Mouse (Mus musculus): Measurements from ENCODE around the gene Rph3al. TPM values are rescaled to one million over a fixed set of nuclear protein-coding genes. Genes with fewer than 3 reads are reported as not detected.

Rph3al gene
- 0.66 and 1.1 TPM in 2 replicates for polyA plus RNA-seq (2014; fragmentation: Nextera tagmentation; extraction: Ambion mirVana)

GRCm38 (mm10) chr11:75938379-75938906 is at the start of gene Rph3al:
Rph3al (minus strand) TSS chr11:75938429.
- Histone ChIP-seq H3K9ac (ENCODE audit: low read length) (no peak within 1 kb of the TSS), H3K9me3 (ENCODE audit: control insufficient read depth, low read length) (no peaks in the 10 kb centered on the region), H3K27ac (ENCODE audit: low read depth, low read length) (no peak within 1 kb of the TSS), H3K4me2 (no peak within 1 kb of the TSS), H3K27me3 (ENCODE audit: control insufficient read depth, insufficient read depth, low read length) (no peaks in the 10 kb centered on the region), H3K36me3 (ENCODE audit: control insufficient read depth, insufficient read depth, low read length) (no peaks in the 10 kb centered on the region), H3K4me3 (ENCODE audit: low read depth, low read length) (no peak within 1 kb of the TSS), H3K4me1 (ENCODE audit: control insufficient read depth, insufficient read depth, low read length) (no peaks in the 10 kb centered on the region)
- DNase-seq (ENCODE audit: low spot score, missing footprints) (peak; percentile 45), ATAC-seq (ENCODE audit: low FRiP score) (no peak)
- 73% methylated on average over 6 of the region's 6 CpGs for WGBS

- ATAC-seq (ENCODE audit: low FRiP score) (no peak), DNase-seq (ENCODE audit: low spot score, missing footprints) (peak; percentile 12)
- no peak overlapping the region for H3K4me2 ChIP-seq
- H3K27ac ChIP-seq (ENCODE audit: low read depth, low read length): no peak overlapping the region
- no peaks in the 10 kb centered on the region for H3K4me1 ChIP-seq (ENCODE audit: control insufficient read depth, insufficient read depth, low read length)
- no peaks in the 10 kb centered on the region for H3K9me3 ChIP-seq (ENCODE audit: control insufficient read depth, low read length)
- H3K4me3 ChIP-seq (ENCODE audit: low read depth, low read length): no peak overlapping the region
- 73% methylated on average over 7 of the region's 7 CpGs for WGBS
- H3K27me3 ChIP-seq (ENCODE audit: control insufficient read depth, insufficient read depth, low read length): no peaks in the 10 kb centered on the region
- H3K36me3 ChIP-seq (ENCODE audit: control insufficient read depth, insufficient read depth, low read length): no peaks in the 10 kb centered on the region
- H3K9ac ChIP-seq (ENCODE audit: low read length): no peak overlapping the region
Measured at GRCm38 (mm10) chr11:75985948-75986347, 47.7 kb upstream of the Rph3al start.

- H3K9me3 ChIP-seq (ENCODE audit: control insufficient read depth, low read length): no peaks in the 10 kb centered on the region
- no peaks in the 10 kb centered on the region for H3K27me3 ChIP-seq (ENCODE audit: control insufficient read depth, insufficient read depth, low read length)
- H3K4me1 ChIP-seq (ENCODE audit: control insufficient read depth, insufficient read depth, low read length): no peaks in the 10 kb centered on the region
- ATAC-seq (ENCODE audit: low FRiP score): no peak
- H3K9ac ChIP-seq (ENCODE audit: low read length): no peak overlapping the region
- 90% methylated on average over 1 of the region's 1 CpGs for WGBS
- H3K27ac ChIP-seq (ENCODE audit: low read depth, low read length): no peak overlapping the region
- no peak overlapping the region for H3K4me3 ChIP-seq (ENCODE audit: low read depth, low read length)
- H3K4me2 ChIP-seq: no peak overlapping the region
- no peaks in the 10 kb centered on the region for H3K36me3 ChIP-seq (ENCODE audit: control insufficient read depth, insufficient read depth, low read length)
- DNase-seq (ENCODE audit: low spot score, missing footprints): peak; percentile 72
Measured at GRCm38 (mm10) chr11:75984581-75984980, 46.4 kb upstream of the Rph3al start.

- Histone ChIP-seq H3K27me3 (ENCODE audit: control insufficient read depth, insufficient read depth, low read length) (no peaks in the 10 kb centered on the region), H3K4me2 (no peak overlapping the region), H3K36me3 (ENCODE audit: control insufficient read depth, insufficient read depth, low read length) (no peaks in the 10 kb centered on the region), H3K4me1 (ENCODE audit: control insufficient read depth, insufficient read depth, low read length) (no peaks in the 10 kb centered on the region), H3K4me3 (ENCODE audit: low read depth, low read length) (no peak overlapping the region), H3K27ac (ENCODE audit: low read depth, low read length) (no peak overlapping the region), H3K9ac (ENCODE audit: low read length) (no peak overlapping the region), H3K9me3 (ENCODE audit: control insufficient read depth, low read length) (no peaks in the 10 kb centered on the region)
- no peak for ATAC-seq (ENCODE audit: low FRiP score)
- 68% methylated on average over 4 of the region's 4 CpGs for WGBS
- peak; percentile 81 for DNase-seq (ENCODE audit: low spot score, missing footprints)
Measured at GRCm38 (mm10) chr11:75983194-75983593, 45.0 kb upstream of the Rph3al start.

GRCm38 (mm10) chr11:75980413-75980812 is 42.2 kb upstream of the Rph3al start:
- H3K9me3 ChIP-seq (ENCODE audit: control insufficient read depth, low read length): no peaks in the 10 kb centered on the region
- no peak overlapping the region for H3K4me2 ChIP-seq
- H3K27ac ChIP-seq (ENCODE audit: low read depth, low read length): no peak overlapping the region
- no peaks in the 10 kb centered on the region for H3K4me1 ChIP-seq (ENCODE audit: control insufficient read depth, insufficient read depth, low read length)
- no peak for DNase-seq (ENCODE audit: low spot score, missing footprints)
- 52% methylated on average over 2 of the region's 2 CpGs for WGBS
- ATAC-seq (ENCODE audit: low FRiP score): no peak
- no peaks in the 10 kb centered on the region for H3K27me3 ChIP-seq (ENCODE audit: control insufficient read depth, insufficient read depth, low read length)
- H3K4me3 ChIP-seq (ENCODE audit: low read depth, low read length): no peak overlapping the region
- H3K36me3 ChIP-seq (ENCODE audit: control insufficient read depth, insufficient read depth, low read length): no peaks in the 10 kb centered on the region
- H3K9ac ChIP-seq (ENCODE audit: low read length): no peak overlapping the region

GRCm38 (mm10) chr11:75978051-75978450 is 39.8 kb upstream of the Rph3al start:
- no peak for ATAC-seq (ENCODE audit: low FRiP score)
- Histone ChIP-seq H3K9ac (ENCODE audit: low read length) (no peak overlapping the region), H3K9me3 (ENCODE audit: control insufficient read depth, low read length) (no peaks in the 10 kb centered on the region; the same call in 1 of the 2 replicates), H3K36me3 (ENCODE audit: control insufficient read depth, insufficient read depth, low read length) (no peaks in the 10 kb centered on the region), H3K4me2 (no peak overlapping the region), H3K27ac (ENCODE audit: low read depth, low read length) (no peak overlapping the region), H3K27me3 (ENCODE audit: control insufficient read depth, insufficient read depth, low read length) (no peaks in the 10 kb centered on the region), H3K4me1 (ENCODE audit: control insufficient read depth, insufficient read depth, low read length) (no peaks in the 10 kb centered on the region), H3K4me3 (ENCODE audit: low read depth, low read length) (no peak overlapping the region)
- peak; percentile 71 for DNase-seq (ENCODE audit: low spot score, missing footprints)
- 85% methylated on average over 6 of the region's 6 CpGs for WGBS

GRCm38 (mm10) chr11:75976748-75977147 is 38.5 kb upstream of the Rph3al start:
- no peaks in the 10 kb centered on the region for H3K27me3 ChIP-seq (ENCODE audit: control insufficient read depth, insufficient read depth, low read length)
- WGBS: 73% methylated on average over 8 of the region's 8 CpGs
- H3K4me1 ChIP-seq (ENCODE audit: control insufficient read depth, insufficient read depth, low read length): no peaks in the 10 kb centered on the region
- DNase-seq (ENCODE audit: low spot score, missing footprints) (peak; percentile 35), ATAC-seq (ENCODE audit: low FRiP score) (no peak)
- H3K36me3 ChIP-seq (ENCODE audit: control insufficient read depth, insufficient read depth, low read length): no peaks in the 10 kb centered on the region
- H3K9me3 ChIP-seq (ENCODE audit: control insufficient read depth, low read length): no peaks in the 10 kb centered on the region; the same call in 1 of the 2 replicates
- no peak overlapping the region for H3K4me2 ChIP-seq
- H3K9ac ChIP-seq (ENCODE audit: low read length): no peak overlapping the region
- H3K27ac ChIP-seq (ENCODE audit: low read depth, low read length): no peak overlapping the region
- no peak overlapping the region for H3K4me3 ChIP-seq (ENCODE audit: low read depth, low read length)

- Histone ChIP-seq H3K9me3 (ENCODE audit: control insufficient read depth, low read length) (no peaks in the 10 kb centered on the region; the same call in 1 of the 2 replicates), H3K4me2 (no peak overlapping the region), H3K27ac (ENCODE audit: low read depth, low read length) (no peak overlapping the region), H3K4me3 (ENCODE audit: low read depth, low read length) (no peak overlapping the region), H3K4me1 (ENCODE audit: control insufficient read depth, insufficient read depth, low read length) (no peaks in the 10 kb centered on the region), H3K36me3 (ENCODE audit: control insufficient read depth, insufficient read depth, low read length) (no peaks in the 10 kb centered on the region), H3K27me3 (ENCODE audit: control insufficient read depth, insufficient read depth, low read length) (no peaks in the 10 kb centered on the region), H3K9ac (ENCODE audit: low read length) (no peak overlapping the region)
- ATAC-seq (ENCODE audit: low FRiP score) (no peak), DNase-seq (ENCODE audit: low spot score, missing footprints) (peak; percentile 82)
- WGBS: 83% methylated on average over 1 of the region's 1 CpGs
Measured at GRCm38 (mm10) chr11:75973988-75974387, 35.8 kb upstream of the Rph3al start.

- WGBS: 31% methylated on average over 7 of the region's 7 CpGs
- Histone ChIP-seq H3K4me3 (ENCODE audit: low read depth, low read length) (no peak overlapping the region), H3K9ac (ENCODE audit: low read length) (no peak overlapping the region), H3K27me3 (ENCODE audit: control insufficient read depth, insufficient read depth, low read length) (no peaks in the 10 kb centered on the region), H3K27ac (ENCODE audit: low read depth, low read length) (no peak overlapping the region), H3K36me3 (ENCODE audit: control insufficient read depth, insufficient read depth, low read length) (no peaks in the 10 kb centered on the region), H3K9me3 (ENCODE audit: control insufficient read depth, low read length) (no peaks in the 10 kb centered on the region; the same call in 1 of the 2 replicates), H3K4me2 (no peak overlapping the region), H3K4me1 (ENCODE audit: control insufficient read depth, insufficient read depth, low read length) (no peaks in the 10 kb centered on the region)
- ATAC-seq (ENCODE audit: low FRiP score) (no peak), DNase-seq (ENCODE audit: low spot score, missing footprints) (peak; percentile 76)
Measured at GRCm38 (mm10) chr11:75972916-75973567, 34.8 kb upstream of the Rph3al start.
